Mouse (Mus musculus): ENCODE data around the gene Brsk2.

Brsk2 gene

DNA sequence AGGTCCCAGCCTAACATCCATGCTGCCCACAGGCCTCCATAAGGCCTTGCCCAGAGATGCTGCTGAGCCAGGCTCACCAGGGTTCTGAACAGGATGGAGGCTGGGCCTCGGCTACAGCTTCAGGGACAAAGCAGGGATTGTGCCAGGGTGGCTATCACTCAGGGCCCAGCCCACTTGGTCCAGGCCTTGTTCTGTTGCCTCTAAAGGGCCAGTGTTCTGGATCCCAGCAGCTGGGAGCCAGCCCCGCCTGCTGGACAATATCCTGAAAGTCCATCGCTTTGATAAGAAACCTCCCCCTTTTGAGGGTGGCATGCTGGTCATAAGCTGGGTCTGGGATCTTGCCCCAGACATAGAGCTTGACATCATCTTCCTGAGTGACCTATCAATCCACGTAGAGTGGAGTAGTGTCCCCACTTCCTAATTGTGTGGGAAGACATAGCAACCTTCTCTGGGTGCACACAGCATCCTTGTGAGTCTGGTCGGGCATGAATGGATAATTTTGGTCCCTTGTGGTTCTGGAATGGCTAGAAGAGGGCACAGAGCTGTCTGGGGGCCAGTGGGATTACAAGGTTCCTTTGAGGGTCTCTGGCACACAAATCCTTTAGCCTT is 6.1 kb downstream of the Brsk2 start:
- no peak for DNase-seq (ENCODE audit: inconsistent ontology term)

DNA sequence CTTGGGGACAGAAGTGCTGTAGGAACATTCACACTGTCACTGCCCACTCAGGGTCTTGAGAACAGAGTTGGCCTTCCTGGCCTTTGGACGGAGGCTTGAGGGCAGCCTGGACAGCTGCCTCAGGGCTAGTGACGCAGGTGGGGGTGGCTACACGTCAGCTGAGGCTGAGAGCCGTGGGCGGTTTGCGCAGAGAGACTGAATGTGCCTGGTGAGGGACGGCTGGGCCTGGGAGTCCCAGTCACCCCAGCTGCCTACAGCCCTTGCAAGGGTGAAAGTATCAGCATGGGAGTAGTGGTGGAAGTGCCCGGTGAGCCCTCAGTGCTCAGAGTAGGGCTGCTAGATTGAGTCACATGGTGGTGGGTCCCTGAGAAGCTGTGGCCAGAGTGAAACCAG is 6.6 kb downstream of the Brsk2 start:
- DNase-seq (ENCODE audit: inconsistent ontology term) = no peak

DNA sequence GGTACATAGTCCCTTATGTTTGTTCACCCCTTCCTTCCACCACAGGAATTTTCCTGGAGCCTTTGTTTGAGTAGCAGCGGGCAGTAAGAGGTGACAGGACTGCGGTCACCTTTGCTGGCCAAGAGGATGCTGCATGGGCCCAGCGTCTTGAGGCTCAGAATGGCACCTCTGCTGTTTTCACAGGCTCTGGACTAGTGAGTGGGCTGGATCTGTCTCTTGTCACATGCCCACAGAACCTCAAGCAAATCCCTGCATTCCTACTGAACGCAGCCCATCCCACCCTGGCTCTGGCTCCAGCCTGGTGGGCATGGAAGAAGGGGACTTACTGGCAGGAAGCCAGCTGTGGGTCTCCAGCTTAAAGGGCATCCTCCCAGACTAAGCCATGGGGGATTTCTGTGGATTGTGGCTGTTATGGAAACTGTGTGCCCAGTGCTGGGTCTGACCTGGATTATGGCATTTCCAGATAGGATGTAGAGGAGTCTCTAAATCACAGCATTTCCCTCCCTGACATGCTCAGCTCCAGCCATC is 8.0 kb downstream of the Brsk2 start:
- DNase-seq (ENCODE audit: inconsistent ontology term) = no peak

DNA sequence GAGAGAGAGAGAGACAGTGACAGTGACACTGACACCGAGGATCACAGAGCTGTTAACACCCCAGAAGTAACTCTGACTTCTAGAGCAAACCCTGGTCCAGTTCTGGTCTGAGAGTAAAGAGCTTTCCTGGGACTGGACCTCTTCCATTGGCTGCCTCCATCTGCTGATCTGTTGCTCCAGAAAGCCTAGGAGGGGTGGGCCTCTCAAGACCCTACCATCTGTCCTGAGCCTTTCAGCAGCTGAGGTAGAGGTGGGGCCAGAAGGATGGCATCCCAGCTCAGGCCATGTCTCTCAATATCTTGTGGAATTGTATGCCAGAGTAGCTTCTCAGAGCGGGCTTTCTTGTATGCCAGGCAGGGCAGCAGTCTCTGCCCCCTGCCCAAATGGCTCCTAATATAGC is 8.7 kb downstream of the Brsk2 start:
- no peak for DNase-seq (ENCODE audit: inconsistent ontology term)

DNA sequence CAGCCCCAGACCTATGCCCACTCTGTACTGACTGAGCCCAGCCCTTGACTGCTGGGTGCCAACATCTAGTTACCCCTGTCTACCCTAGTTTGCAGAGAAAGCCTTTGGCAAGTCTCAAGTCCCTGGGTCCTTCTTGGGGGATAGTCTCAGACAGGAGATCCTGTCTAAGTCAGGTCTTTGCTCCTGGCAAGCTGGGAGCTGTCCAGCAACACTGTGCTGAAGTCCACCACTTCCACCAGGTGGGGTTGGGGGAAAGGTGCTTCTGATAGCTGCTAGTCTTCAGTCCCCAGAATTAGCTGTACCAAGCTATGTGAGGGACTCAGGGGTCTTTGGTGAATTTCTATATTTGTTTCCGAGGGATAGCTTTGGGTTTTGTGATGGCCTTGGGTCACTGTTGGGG is 9.6 kb downstream of the Brsk2 start:
- no peak for DNase-seq (ENCODE audit: inconsistent ontology term)

DNA sequence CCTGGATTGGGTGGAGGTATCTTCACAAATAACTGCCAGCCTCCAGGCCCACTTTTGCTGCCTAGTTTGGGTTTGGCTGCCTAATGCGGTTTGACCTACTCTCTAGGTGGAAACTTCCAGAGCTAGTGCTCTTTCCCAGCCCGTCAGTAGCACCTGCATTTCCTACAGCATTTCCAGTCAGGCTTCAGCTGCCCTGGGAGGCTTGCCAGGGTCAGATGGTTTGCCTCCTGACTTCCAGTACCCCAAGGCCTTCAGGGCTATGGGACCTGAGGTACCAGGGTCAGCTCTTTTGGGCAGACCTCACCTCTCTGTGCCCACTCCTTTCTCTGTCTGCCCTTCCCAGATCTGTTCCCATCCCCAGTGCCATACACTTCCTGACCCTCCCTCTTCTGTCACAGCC is 11.4 kb downstream of the Brsk2 start:
- no peak for DNase-seq (ENCODE audit: inconsistent ontology term)

DNA sequence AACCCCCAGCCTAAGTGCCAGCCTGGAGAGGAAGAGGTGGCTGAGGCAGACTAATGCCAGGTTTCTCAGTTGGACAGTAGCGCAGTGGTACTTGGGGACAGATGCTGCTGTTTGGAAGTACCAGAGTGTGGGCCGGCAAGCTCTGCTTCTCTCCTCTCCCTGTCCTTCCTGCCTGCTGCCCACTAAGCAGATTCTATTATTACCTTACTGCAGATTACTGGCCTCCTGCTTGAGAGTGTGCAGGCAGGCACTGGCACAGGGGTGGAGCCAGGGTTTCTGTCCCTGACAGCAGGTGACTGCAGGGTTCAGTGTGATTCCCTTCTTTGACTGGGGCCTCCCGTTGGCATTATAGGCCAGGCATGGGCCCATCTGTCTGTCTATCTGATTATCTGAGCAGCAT is 11.9 kb downstream of the Brsk2 start:
- no peak for DNase-seq (ENCODE audit: inconsistent ontology term)

DNA sequence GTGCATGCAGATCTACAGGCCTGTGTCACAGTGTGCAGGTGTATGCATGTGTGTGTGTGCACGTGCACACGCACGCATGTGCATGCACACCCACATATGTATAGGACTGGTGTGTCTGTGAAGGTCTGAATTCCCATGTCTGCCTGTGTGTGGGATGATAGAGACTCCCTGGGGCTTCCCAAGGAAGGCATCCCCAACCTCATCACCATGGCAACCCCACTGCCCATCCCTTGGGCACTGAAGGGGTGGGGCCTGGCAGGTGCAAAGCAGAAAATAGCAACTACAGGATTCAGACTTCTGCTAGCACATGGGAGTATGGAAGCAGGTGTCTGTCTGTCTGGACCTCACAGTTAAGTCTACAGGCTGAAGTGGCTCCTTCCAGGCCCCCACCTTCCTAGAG is 13.0 kb downstream of the Brsk2 start:
- DNase-seq (ENCODE audit: inconsistent ontology term) = no peak

DNA sequence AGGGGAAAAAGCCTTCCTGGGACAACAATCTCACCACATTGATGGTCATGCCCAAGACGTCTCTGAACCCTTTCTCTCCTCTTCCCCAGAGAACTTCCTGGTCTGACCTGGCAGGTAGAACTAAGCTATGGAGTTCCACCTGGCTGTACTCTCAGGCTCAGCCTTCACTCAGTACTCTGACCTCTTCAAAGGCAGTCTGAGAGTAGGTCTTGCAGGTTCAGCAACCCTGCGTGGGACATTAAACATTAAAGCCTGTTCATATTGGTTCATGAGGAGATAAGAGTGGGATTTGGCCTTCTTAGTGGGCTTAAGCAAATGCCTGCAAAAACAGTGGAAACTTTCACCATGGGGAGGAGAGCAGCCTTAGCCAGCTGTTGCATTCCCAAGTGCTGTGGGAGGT is 16.7 kb downstream of the Brsk2 start:
- DNase-seq (ENCODE audit: inconsistent ontology term) = no peak

DNA sequence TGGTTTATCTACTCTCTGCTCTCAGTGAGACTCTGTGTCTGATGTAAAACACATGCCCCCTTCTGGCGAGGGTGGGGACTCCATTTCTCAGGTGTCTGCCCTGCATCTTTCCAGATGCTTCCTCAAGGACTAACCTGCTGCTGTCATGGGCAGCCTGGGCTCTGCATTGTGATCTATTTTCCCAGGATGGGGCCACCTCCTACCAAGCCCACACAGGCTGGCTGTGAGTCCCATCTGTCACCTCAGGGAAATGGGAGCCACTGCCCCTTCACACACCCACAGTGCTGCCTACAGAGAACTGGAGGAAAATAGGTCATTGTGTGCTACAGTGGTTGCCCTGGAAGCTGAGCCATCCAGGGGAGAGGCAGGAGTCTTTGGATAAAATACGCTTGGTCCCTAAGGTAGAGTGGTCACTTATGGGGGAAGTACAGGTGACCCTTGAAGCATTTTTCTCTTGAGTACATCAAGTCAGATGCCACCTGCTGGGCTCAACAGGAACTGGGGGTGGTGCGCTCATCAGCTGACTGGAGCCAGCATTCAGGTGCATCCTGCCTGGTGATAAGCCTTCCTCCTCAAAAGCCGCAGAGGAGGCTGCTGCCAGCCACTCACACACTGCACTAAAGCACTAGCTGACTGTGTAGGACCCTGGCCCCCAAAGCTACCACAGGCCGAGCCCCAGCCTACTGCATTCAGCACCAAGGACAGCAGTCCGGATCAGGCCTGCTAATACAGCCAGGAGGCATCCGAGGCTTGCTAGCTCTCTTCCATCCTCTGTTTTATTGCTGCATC is 23.5 kb downstream of the Brsk2 start:
- peak; percentile 30 for DNase-seq (ENCODE audit: inconsistent ontology term)

DNA sequence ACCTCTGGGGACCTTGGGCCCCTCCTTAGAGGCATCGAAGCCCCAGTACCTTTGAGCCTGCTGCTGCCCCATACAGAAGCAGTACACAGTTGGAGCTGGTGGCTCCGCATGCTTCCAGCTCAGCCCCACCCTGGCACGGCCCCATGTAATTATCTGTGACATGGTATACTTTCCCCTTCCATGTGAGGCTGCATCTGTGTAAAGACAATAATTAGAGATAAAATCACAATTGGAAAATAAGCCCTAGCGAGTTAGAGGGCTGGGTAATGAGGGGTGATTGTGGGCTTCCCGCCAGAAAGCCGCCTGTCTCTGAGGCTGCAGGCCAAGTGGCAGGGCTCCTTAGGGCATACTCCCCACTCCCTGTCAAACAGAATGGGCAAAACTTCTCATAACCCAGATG is 28.5 kb downstream of the Brsk2 start:
- no peak for DNase-seq (ENCODE audit: inconsistent ontology term)

DNA sequence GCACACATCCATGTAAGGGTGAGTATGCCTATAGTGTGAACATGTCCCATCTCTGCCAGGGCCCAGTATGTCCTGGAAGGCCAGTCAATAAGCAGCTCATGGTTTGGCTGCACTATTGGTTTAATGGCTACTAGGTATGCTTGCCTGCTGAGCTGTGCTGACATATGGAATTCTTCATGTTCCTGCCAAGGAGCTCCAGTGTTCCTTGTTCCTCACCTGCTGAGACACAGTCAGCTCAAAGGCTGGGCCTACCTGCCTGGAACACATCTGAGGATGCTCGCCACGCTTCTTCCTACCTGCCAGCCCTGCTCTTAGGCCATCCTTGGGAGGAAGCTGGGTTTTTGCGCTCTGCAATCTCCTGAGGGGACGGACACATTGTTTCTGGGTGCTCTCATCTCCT is 29.7 kb downstream of the Brsk2 start:
- no peak for DNase-seq (ENCODE audit: inconsistent ontology term)

DNA sequence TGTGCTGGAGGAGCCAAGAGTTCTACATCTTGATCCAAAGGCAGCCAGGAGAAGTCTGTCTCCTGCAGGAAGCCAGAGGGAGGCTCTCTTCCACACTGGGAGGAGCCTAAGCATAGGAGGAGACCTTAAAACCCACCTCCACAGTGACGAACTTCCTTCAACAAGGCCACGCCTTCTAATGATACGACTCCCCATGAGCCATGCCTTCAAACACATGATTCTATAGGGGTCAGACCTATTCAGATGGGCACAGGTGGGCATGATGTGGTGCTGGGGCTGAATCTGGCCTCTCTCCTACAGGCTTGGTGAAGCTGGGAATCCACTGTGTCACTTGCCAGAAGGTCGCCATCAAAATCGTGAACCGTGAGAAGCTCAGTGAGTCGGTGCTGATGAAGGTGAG is 31.7 kb downstream of the Brsk2 start:
- no peak for DNase-seq (ENCODE audit: inconsistent ontology term)

DNA sequence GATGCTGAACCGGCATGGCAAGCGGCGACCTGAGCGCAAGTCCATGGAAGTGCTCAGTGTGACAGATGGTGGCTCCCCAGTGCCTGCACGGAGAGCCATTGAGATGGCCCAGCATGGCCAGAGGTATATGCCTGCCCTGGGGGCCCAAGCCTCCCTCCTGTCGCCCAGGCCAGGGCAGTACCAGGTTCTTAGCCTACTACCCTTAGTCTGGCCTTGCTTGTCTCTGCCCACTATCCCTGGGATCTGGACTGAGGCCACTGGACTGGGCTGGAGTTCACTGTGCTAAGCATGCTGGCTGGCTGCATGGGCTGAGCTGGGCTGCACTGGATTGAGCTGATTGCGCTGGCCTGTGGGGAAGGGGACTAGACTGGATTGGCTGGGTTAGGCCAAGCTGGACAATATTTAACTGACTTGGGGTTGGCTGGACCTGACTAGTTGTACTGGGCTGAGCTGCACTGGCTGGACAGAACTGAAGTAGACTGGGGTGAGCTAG is 38.8 kb downstream of the Brsk2 start:
- no peak for DNase-seq (ENCODE audit: inconsistent ontology term)

DNA sequence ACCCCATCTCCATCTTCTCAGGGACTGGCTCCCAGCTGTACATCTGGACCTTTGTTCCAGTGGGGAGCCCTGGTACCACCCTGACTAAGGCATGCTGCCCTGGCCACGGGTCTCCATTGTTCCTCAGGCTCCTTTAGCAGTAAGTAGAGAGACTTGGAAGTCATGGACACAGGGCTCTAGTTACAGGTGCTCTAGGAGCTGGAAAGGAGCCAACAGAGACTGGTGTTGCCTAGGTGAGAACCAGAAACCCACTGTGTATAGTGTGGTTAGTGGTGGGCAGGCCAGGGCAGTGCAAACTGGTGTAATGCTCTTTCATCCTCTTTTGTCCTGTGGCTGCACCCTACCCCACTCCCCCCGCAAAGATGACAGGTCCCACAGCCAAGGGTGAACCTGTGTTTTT is 41.6 kb downstream of the Brsk2 start:
- DNase-seq (ENCODE audit: inconsistent ontology term) = no peak

DNA sequence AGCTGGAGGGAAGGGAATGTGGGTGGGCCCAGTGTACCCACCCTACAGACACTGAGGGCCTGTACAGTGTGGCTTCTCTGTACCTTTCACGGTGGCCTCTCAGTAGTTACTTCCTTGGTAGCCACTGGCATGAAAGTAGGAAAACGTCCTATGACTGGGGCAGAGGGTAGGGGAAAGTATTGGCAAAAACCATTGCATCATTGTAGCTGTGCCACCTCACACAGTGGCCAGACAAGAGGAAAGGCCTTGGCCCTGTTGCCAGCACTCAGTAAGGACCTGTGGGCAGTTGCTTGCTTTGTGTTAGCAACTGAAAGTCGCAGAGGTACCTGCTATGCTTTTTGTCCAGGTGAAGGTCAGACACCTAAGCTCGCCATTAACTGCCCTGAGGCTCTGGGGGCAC is 44.6 kb downstream of the Brsk2 start:
- DNase-seq (ENCODE audit: inconsistent ontology term) = no peak

DNA sequence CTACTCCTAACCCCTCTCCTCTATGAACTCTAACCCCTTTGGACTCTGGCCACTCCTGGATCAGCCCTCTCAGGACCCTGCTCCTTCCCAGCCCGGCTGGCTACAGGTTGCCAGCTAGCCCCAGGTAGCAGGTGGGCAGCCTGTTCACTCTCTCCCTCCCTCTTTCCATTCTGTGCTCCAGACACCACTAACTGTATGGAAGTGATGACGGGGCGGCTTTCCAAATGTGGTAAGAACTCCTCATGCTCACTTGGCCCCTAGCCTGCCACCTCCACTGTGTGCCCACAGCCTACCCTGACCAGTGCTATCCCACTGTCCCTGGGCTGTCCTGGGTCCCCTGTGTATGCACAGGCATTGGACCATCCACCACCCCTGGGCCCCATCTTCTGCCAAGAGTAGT is 51.1 kb downstream of the Brsk2 start:
- no peak for DNase-seq (ENCODE audit: inconsistent ontology term)

DNA sequence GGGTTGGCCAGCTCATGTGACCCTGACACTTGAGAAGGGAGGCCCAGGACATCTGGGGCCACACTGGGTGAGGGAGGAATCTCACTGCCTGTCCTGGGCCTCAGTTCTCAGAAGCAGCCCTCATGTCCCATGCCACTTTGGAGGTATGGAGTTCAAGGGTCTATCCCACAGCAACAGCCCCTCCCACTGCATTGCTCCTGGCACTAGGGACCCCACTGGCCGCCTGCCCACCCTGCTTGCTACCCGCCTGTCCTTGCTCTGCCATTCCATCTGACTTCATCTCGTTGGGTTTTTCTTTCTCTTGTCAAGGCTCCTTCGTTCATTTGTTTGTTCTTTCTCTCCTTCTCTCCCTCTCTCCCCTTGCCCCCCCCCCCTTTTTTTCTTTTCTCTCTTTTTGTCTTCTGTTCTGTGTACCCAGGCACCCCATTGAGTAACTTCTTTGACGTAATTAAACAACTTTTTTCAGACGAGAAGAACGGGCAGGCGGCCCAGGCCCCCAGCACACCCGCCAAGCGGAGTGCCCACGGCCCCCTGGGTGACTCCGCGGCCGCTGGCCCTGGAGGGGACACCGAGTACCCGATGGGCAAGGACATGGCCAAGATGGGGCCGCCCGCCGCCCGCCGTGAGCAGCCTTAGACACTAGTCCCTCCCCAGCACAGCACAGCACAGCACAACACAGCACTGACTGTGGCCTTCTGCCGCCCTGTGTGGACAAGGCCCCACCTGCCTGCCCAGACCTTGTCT is 52.2 kb downstream of the Brsk2 start:
- DNase-seq (ENCODE audit: inconsistent ontology term) = no peak

DNA sequence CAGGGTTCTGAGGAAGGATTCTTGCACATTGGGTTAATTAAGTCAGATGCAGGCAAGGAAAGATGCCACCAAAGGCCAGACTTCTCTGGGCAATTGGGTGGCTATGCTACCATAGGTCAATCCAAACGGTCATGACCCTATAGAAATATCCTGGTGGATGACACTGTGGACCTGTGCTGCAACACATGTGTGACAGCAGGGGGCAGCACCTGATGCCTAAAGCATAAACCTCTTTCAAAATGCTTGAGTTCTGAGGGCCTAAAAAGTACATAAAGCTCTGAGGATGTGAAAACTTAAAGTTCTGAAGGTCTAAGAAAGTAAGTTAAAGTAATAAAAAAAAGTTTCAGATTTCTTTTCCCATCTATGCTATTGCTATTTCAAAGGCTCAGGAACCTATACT is 67.0 kb downstream of the Brsk2 start:
- DNase-seq (ENCODE audit: inconsistent ontology term) = peak; percentile 36

DNA sequence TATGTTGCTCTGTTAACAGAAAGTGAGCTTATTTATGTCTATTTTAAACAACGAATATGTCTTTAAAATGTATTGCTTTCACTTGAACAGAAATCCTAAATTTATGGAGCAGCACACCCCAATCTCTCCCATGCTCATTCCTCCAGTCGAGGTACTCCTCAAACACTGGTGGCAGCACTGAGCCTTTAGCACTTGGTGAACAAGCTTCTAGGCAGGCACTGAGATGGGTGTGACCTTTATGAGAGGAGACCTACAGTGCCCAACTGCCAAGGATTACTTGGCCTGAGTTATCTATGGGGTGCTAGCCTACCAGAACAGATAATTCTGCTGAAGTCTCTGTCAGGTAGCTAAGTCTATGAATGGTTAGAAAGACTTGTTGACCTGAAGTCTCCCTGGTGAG is 70.1 kb downstream of the Brsk2 start:
- no peak for DNase-seq (ENCODE audit: inconsistent ontology term)

DNA sequence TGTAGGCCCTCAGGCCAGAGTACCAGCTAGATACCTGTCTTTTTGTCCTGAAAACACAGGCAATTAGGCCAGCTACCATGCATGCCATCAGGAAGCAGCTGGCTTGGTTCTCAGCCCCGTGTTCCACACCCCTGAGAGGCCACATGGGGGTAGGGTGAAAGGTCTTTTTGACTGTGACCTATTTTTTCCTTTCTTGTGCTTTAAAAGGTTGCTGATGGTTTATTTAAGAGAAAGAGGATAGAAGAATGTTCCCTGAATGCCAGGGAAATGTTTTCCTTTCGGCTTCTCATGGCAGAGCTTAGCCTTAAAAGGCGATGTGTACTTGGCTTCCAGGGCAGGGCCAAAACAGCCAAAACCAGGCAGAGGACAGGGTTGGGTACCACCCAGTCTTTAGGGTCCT is 71.3 kb downstream of the Brsk2 start:
- no peak for DNase-seq (ENCODE audit: inconsistent ontology term)

DNA sequence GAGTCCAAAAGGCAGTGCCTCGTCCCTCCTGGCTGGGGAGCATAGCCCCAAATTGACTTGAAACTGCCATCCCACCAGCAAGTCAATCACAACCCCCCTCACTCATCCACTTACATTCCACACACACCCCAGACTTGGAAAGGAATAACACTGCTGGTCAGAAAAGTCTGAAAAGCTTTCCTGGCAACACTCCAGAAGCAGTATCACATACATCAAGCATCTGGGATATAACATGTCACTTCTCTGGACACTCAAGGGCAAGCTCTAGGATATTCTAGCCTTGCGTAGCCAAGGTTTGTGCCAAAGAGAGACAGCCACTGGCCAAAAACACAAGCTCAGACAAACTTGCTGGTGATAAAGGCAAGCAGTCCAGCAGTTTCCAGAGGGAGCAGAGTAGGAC is 75.6 kb downstream of the Brsk2 start:
- DNase-seq (ENCODE audit: inconsistent ontology term) = no peak

DNA sequence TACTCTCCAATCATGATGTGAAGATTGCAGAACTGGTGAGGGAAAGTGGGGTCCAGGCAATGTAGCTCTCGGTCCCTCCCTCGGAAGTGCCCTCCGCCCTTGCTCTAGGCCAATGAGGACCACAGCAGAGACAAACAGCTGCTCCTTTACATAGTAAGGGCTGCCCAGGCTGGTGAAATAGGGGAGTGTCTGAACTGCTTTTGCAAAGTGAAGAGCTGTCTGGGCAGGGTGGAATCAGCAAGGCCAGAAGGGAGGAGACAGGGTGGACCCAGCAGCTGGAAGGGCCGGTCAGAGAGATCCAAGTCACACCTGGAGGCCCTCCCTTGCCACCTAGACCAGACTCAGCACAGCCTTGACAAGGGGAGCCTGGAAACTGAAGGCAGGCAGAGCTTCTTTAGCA is 76.4 kb downstream of the Brsk2 start:
- DNase-seq (ENCODE audit: inconsistent ontology term) = no peak

All from Muller cell, postnatal 12 days (primary cell).